Mouse (Mus musculus) thymus, adult 18-20 months (tissue): Measurements from ENCODE around the gene Trmo.

Source experiments
- DNase-seq, 2 experiments: peaks; one replicate each; pipeline ENCODE4 v3.0.0; 2022; ENCODE audit warnings: mixed read lengths in 2 of 2

Gene Trmo

GRCm38 (mm10) chr4:46335846-46336245 lies 53.4 kb downstream of the Trmo start:
- DNase-seq, result no peak

- no peak for DNase-seq
Measured at GRCm38 (mm10) chr4:46328906-46329305, 60.3 kb downstream of the Trmo start.
